Mouse (Mus musculus) intestine, embryonic 15.5 days (tissue): Measurements from ENCODE around the gene Hist1h2bg. TPM values are rescaled to one million over a fixed set of nuclear protein-coding genes. Genes with fewer than 3 reads are reported as not detected.
"Not testable (repeated sequence)": the region's sequence is repeated elsewhere in the genome, so short reads cannot be mapped to it uniquely, and the experiment has no call there.

Experiments used
- ATAC-seq: fragments of 200-750 bp; cut with Nextera tagmentation; 2 replicates; pipeline ENCODE4 v1.8.0; 2017; ENCODE audit warnings: moderate TSS enrichment, moderate library complexity
- H3K27ac ChIP-seq: fragments of 300-500 bp; sonication (generic); 2 replicates; pipeline ENCODE4 v1.5.1; 2015; ENCODE audit warnings: mild to moderate bottlenecking, inconsistent platforms
- H3K27me3 ChIP-seq: fragments of 300-500 bp; sonication (generic); replicated peaks from 2 replicates; pipeline ENCODE4 v1.6.1; 2015; ENCODE audit warnings: inconsistent platforms
- H3K36me3 ChIP-seq: fragments of 300-500 bp; sonication (generic); 2 replicates; pipeline ENCODE4 v1.6.1; 2015; ENCODE audit warnings: inconsistent platforms
- H3K4me1 ChIP-seq: fragments of 300-500 bp; sonication (generic); replicated peaks from 2 replicates; pipeline ENCODE4 v1.6.1; 2015; ENCODE audit warnings: inconsistent platforms
- H3K4me2 ChIP-seq: fragments of 300-500 bp; sonication (generic); replicated peaks from 2 replicates; pipeline ENCODE4 v1.6.1; 2015; ENCODE audit warnings: mild to moderate bottlenecking, inconsistent platforms
- H3K4me3 ChIP-seq: fragments of 300-500 bp; sonication (generic); replicated peaks from 2 replicates; pipeline ENCODE4 v1.5.1; 2015; ENCODE audit warnings: inconsistent platforms
- H3K9ac ChIP-seq: fragments of 300-500 bp; sonication (generic); 2 replicates; pipeline ENCODE4 v1.6.1; 2015; ENCODE audit warnings: inconsistent platforms
- H3K9me3 ChIP-seq: fragments of 300-500 bp; sonication (generic); 2 replicates; pipeline ENCODE4 v1.6.1; 2016; ENCODE audit warnings: inconsistent platforms
- WGBS: fragments of 180-500 bp; shearing (Covaris S2); methylation state at CpG from one replicate; pipeline ENCODE4 v1.1.7; 2015; 5-methylcytosine and 5-hydroxymethylcytosine counted together
- polyA plus RNA-seq: library from polyadenylated mRNA; unstranded; fragments of >200 nt; fragmentation: Nextera tagmentation; extraction: Ambion mirVana; gene quantifications from 2 replicates; pipeline ENCODE4 v1.2.1, GENCODE M21; 2015

Hist1h2bg gene
- polyA plus RNA-seq, 1 experiment from 2014 or later, result 7.1 TPM

- Histone ChIP-seq H3K27me3 (no peaks in the 10 kb centered on the region), H3K9me3 (no peaks in the 10 kb centered on the region), H3K27ac (peak overlapping the region; percentile 93), H3K4me2 (peak overlapping the region; percentile 66), H3K4me3 (peak overlapping the region; percentile 42), H3K36me3 (no peaks in the 10 kb centered on the region), H3K4me1 (0 out of 2 replicates have a peak, but pooled peaks cover 3% of the 10 kb centered on the region), H3K9ac (peak overlapping the region; percentile 56)
- no peak for ATAC-seq
- 27% methylated on average over 2 of the region's 2 CpGs for WGBS
Observed at GRCm38 (mm10) chr13:23572218-23573033, 1.2 kb downstream of the Hist1h2bg start.

- Histone ChIP-seq H3K4me2 (peak overlapping the region; percentile 66), H3K4me3 (peak overlapping the region; percentile 42), H3K9ac (peak overlapping the region; percentile 56), H3K27ac (peak overlapping the region; percentile 93)
- H3K9me3 ChIP-seq, ATAC-seq, H3K4me1 ChIP-seq, H3K27me3 ChIP-seq, H3K36me3 ChIP-seq: not testable (repeated sequence)
- WGBS, result 8% methylated on average over 20 of the region's 20 CpGs
Observed at GRCm38 (mm10) chr13:23573034-23573897, 2.1 kb downstream of the Hist1h2bg start.

- Histone ChIP-seq H3K9ac (peak within 1 kb of the TSS; percentile 56), H3K27ac (peak within 1 kb of the TSS; percentile 93), H3K4me2 (peak within 1 kb of the TSS; percentile 66), H3K4me3 (peak within 1 kb of the TSS; percentile 42)
- H3K36me3 ChIP-seq, H3K9me3 ChIP-seq, H3K27me3 ChIP-seq, H3K4me1 ChIP-seq: not testable (repeated sequence)
- WGBS, result under 1% methylated on average over 36 of the region's 42 CpGs
- ATAC-seq, result peak; percentile 89
Observed at GRCm38 (mm10) chr13:23573898-23574524, 2.8 kb downstream of the Hist1h2bg start, which contains the start of the genes Hist1h2bf and Hist1h2ad. TSS of gene Hist1h2bf (minus strand) at chr13:23574196. TSS of gene Hist1h2ad (plus strand) at chr13:23574381.

GRCm38 (mm10) chr13:23574546-23575170 is 3.5 kb downstream of the Hist1h2bg start:
- not testable (repeated sequence) for H3K27me3 ChIP-seq, H3K4me1 ChIP-seq, H3K9me3 ChIP-seq, ATAC-seq, H3K36me3 ChIP-seq, H3K4me3 ChIP-seq
- Histone ChIP-seq H3K9ac (0 out of 2 replicates have a peak overlapping the region, but pooled peaks have one; percentile 41), H3K27ac (peak overlapping the region; percentile 81; the same call in 1 of the 2 replicates), H3K4me2 (peak overlapping the region; percentile 52)
- 2% methylated on average over 12 of the region's 39 CpGs for WGBS

GRCm38 (mm10) chr13:23575271-23575851 is 4.2 kb downstream of the Hist1h2bg start, which contains the start of gene Hist1h3d:
TSS of gene Hist1h3d (plus strand) at chr13:23575763.
- Histone ChIP-seq H3K4me2 (peak within 1 kb of the TSS; percentile 69), H3K4me1 (no peaks in the 10 kb centered on the region), H3K9ac (peak within 1 kb of the TSS; percentile 65), H3K27me3 (no peaks in the 10 kb centered on the region), H3K9me3 (no peaks in the 10 kb centered on the region), H3K36me3 (no peaks in the 10 kb centered on the region), H3K27ac (peak within 1 kb of the TSS; percentile 84), H3K4me3 (peak within 1 kb of the TSS; percentile 42)
- peak; percentile 61 for ATAC-seq
- under 1% methylated on average over 18 of the region's 18 CpGs for WGBS

GRCm38 (mm10) chr13:23575864-23576313 is 4.7 kb downstream of the Hist1h2bg start:
- H3K36me3 ChIP-seq, H3K4me1 ChIP-seq, H3K9me3 ChIP-seq, H3K27me3 ChIP-seq, ATAC-seq: not testable (repeated sequence)
- peak overlapping the region; percentile 84 for H3K27ac ChIP-seq
- peak overlapping the region; percentile 42 for H3K4me3 ChIP-seq
- 0% methylated on average over 20 of the region's 40 CpGs for WGBS
- H3K4me2 ChIP-seq, result peak overlapping the region; percentile 69
- H3K9ac ChIP-seq, result peak overlapping the region; percentile 65

- no peaks in the 10 kb centered on the region for H3K36me3 ChIP-seq
- 8% methylated on average over 7 of the region's 7 CpGs for WGBS
- peak overlapping the region; percentile 42 for H3K4me3 ChIP-seq
- peak overlapping the region; percentile 65 for H3K9ac ChIP-seq
- no peaks in the 10 kb centered on the region for H3K27me3 ChIP-seq
- no peaks in the 10 kb centered on the region for H3K9me3 ChIP-seq
- peak overlapping the region; percentile 69 for H3K4me2 ChIP-seq
- H3K27ac ChIP-seq, result peak overlapping the region; percentile 84
- no peak for ATAC-seq
- no peaks in the 10 kb centered on the region for H3K4me1 ChIP-seq
Observed at GRCm38 (mm10) chr13:23576351-23576881, 5.2 kb downstream of the Hist1h2bg start.

GRCm38 (mm10) chr13:23576906-23577639 is 5.9 kb downstream of the Hist1h2bg start:
- no peak for ATAC-seq
- Histone ChIP-seq H3K4me2 (peak overlapping the region; percentile 69), H3K9me3 (no peaks in the 10 kb centered on the region), H3K4me3 (peak overlapping the region; percentile 42), H3K9ac (peak overlapping the region; percentile 65; the same call in 1 of the 2 replicates), H3K4me1 (0 out of 2 replicates have a peak, but pooled peaks cover 3% of the 10 kb centered on the region), H3K27ac (peak overlapping the region; percentile 84), H3K27me3 (no peaks in the 10 kb centered on the region), H3K36me3 (no peaks in the 10 kb centered on the region)
- WGBS, result 31% methylated on average over 6 of the region's 6 CpGs

GRCm38 (mm10) chr13:23577835-23578234 is 6.6 kb downstream of the Hist1h2bg start:
- Histone ChIP-seq H3K4me3 (no peak overlapping the region), H3K36me3 (no peaks in the 10 kb centered on the region), H3K4me2 (no peak overlapping the region), H3K27me3 (no peaks in the 10 kb centered on the region), H3K9me3 (no peaks in the 10 kb centered on the region), H3K4me1 (peaks cover 6% of the 10 kb centered on the region; the same call in 1 of the 2 replicates), H3K9ac (no peak overlapping the region), H3K27ac (no peak overlapping the region)
- no peak for ATAC-seq
- 92% methylated on average over 1 of the region's 1 CpGs for WGBS

GRCm38 (mm10) chr13:23581408-23582218 is 10.4 kb downstream of the Hist1h2bg start, which contains the start of gene Hist1h4d:
TSS of gene Hist1h4d (plus strand) at chr13:23581598.
- under 1% methylated on average over 43 of the region's 43 CpGs for WGBS
- Histone ChIP-seq H3K4me1 (peaks cover 14% of the 10 kb centered on the region; the same call in 1 of the 2 replicates), H3K27ac (peak within 1 kb of the TSS; percentile 86), H3K4me2 (peak within 1 kb of the TSS; percentile 75), H3K36me3 (no peaks in the 10 kb centered on the region), H3K4me3 (peak within 1 kb of the TSS; percentile 51), H3K9me3 (no peaks in the 10 kb centered on the region), H3K27me3 (no peaks in the 10 kb centered on the region), H3K9ac (peak within 1 kb of the TSS; percentile 62)
- ATAC-seq, result peak; percentile 92
